Mouse (Mus musculus) spleen, postnatal 4 days (tissue): Measurements from ENCODE around the gene Bhlhe40.

Experiments used
- DNase-seq, 2 experiments: peaks; one replicate each; pipeline ENCODE4 v3.0.0; 2022; ENCODE audit warnings: low spot score in 2 of 2

The Bhlhe40 gene

DNA sequence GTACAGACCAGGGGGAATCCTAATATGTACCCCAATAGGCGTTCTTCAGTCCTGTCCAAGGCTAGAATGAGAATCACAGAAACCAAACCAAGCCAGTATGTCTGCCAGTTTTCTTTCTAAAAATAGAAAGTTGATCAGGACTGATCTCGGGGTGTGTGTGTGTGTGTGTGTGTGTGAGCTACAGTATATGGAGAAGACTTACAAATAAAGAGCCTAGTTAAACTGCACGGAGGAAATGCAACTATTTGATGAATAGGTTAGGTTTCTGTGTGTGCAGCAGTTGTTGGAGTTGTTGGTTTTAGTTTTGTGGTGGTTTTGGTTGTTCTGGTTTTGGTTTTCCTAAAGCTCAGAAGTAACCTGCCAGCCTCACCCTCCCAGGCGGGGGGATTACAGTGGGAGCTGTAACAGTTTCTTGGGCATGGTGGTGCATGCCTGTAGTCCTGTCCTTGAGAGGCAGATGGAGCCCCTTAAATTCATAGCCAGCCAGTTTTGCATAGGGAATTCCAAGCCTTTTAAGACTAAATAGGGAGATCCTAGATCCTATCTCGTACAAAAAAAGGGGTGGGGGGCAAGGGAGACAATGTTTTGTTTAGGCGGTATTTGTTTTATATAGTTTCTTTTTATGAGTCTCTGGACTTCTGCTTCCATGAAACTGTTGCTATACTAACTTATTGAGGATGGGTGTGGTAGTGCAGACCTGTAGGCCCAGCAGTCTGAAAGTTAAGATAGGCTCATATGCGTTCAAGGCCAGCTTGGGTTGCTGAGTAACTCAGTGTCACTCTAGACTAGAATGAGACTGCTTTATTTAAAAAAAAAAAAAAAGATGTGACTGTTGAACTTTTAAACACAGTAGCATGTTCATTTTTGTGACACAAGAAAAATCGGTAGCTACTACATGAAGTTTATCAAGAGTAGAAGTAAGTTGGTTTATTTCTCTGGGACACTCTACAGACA lies 3.1 kb downstream of the Bhlhe40 start:
- no peak for DNase-seq

DNA sequence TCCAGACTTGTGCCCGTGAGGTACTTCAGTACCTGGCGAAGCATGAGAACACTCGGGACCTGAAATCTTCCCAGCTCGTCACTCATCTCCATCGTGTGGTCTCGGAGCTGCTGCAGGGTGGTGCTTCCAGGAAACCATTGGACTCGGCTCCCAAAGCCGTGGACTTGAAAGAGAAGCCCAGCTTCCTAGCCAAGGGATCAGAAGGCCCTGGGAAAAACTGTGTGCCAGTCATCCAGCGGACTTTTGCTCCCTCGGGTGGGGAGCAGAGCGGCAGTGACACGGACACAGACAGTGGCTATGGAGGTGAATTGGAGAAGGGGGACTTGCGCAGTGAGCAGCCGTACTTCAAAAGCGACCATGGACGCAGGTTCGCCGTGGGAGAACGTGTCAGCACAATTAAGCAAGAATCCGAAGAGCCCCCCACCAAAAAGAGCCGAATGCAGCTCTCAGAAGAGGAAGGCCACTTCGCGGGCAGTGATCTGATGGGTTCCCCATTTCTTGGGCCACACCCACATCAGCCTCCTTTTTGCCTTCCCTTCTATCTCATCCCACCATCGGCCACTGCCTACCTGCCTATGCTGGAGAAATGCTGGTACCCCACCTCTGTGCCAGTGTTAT lies 4.2 kb downstream of the Bhlhe40 start:
- DNase-seq = no peak

DNA sequence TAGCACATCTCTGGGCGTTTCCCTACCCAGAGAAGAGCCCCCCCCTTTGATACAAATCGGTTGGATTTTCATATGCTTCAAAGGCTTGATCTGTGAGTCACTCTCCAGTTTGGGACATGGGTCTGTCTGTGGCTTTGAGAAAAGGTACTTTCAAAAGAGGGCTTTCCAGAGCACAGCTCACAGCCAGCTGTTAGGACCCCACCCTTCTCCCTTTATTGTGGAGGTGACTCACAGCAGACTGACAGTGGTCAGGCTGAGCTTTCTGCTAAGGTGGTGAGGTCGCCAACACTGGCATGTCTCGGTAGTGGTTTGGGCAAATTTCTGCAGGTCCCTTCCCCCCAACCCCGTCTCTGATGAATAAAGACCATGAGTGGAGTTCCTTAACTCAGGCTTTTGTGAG lies 5.2 kb downstream of the Bhlhe40 start:
- DNase-seq = no peak

DNA sequence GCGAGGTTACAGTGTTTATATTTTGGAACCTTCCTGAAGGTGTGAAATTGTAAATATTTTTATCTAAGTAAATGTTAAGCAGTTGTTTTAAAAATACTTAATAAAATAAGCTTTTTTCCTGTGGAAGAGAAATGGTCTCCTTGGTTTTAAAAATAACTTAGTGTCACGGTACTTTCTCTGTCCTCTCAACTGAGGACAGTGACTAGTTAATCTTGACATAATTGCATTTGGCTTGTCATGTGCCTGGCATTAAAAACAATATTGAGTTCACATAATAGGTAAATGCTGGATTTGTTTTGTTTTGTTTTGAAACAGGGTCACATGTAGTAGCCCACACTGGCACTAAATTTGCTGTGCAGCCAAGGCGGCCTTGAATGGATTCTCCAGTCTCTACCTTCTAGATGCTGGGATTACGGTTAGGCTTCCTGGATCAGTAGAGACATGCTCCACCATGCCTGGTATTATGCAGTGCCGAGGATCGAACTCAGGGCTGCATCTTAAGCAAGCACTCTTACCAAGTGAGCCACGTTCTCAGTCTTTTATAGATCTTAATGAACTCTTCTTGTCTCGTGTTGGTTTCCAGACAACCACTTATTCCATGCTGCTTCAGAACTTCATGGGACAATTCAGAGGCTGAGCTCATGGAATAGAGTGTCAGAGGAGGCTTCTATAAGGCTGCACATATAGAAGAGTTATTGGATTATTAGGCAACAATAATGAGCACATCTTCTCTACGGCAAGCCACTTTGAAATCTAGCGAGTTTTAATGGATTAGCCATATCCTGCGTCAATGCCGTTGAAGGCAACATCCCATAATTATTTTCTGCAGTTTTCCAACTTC lies 6.4 kb downstream of the Bhlhe40 start:
- no peak for DNase-seq

DNA sequence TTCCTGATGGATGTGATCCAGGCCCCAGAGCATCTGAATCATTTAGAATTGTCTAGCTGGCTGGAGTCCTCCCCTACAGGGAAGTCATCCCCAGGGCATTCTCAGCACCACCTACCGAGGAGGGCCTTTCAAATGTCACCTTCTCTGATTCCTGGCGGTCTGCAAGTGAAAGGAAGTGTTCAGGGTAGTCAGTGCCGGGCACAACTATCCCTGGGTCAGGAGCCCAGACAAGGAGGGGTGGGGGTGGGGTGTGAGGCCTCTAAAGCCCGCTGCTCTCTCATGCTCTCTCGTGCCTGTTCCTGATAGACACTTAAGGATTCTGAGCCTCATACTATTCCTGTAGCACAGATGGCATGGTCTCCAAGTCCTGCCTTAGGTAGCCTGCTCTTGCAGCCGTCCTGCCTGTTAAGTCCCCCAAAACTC lies 7.2 kb downstream of the Bhlhe40 start:
- no peak for DNase-seq

DNA sequence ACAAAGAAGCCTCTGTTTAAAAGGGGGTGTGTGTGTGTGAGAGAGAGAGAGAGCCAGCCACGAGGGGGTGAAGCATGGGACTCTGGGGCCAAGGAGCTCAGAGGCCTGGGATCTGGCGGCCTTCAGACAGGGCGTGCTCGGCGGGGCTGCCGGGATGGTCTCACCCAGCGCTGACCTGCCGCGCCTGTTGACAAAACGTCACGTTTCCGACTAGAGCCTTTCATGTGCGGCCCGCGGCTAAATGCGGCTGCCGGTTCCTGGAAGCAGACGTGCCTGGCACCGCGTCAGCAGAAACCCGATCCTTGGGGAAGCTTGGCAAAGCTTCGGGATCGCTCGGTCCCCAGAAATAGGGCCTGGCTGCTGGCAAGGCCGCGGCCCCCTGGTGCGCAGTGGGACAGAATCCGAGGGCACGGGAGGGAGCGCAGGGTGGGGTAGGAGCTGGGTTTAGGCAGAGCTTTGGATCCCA lies 7.9 kb downstream of the Bhlhe40 start:
- peak in 1 of 2 experiments; percentile 22 for DNase-seq

DNA sequence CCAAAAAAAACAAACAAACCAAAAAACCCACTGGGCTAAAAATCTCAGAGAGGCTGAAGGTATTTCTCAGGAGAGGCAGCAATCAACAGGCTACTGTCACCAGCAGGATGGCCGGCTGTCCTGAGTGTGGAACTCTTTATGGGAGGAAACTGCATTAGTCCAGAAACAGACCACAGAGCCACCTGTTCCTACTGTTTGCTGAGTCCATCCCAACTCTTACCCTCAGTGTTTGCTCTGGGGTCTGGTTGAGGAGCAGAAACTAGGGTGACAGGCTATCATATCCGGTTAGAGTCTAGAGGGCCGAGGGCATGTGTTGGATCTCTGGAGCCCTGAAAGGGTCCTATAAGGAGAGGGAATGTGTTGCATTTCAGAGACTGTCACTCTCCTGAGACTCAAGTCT lies 9.8 kb downstream of the Bhlhe40 start:
- no peak for DNase-seq

DNA sequence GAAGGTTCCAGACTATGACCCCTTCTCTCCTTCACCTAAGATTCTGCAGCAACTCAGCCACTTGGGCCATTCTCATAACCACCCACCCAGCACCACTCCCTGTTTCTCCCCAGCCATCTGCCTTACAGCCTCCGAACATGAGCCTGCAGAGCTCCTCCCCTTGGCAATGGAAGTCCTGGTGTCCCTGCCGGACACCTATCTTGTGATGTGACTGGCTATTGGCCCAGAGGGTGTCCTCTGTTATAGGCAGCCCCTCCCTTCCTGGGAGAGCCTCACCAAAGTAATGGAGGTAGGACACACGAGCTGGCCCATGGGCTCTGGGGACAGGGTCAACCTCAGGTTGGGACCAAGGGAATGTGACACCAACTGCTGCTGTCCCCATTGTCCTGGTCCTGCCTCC lies 10.4 kb downstream of the Bhlhe40 start:
- no peak for DNase-seq

DNA sequence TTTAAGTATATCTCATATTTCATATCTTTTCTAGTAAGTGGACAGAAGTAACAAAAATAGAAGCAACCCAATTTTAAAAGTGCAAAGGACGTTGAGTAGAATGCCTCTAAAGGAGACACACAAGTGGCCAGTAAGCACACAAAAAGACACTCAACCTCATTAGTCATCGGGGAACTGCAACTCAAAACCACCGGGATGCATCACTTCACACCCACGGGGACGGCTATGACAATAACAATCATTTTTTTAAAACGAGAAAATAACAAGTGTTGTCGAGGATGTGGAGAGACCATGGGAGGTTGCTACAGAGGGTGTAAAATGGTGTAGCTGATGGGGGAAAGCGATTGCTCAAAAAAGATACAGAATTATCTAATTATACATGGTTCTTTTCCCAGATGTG lies 11.7 kb downstream of the Bhlhe40 start:
- no peak for DNase-seq

DNA sequence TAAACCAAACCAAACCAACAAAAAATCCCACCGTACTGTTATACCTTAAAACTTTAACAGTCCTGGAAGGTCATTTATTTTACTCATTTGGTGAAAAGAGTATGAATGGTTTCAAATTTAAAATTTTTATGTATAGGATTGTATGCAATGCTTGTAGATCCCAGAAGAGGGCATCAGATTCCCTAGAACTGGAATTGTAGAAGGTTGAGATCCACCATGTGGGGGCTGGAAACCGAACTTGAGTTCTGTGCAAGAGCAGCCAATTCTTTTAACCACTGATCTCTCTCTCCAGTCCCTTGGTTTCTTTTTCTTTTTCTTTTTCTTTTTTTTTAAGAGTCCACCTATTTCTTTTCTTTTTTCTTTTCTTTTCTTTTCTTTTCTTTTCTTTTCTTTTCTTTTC lies 13.8 kb downstream of the Bhlhe40 start:
- DNase-seq = no peak

DNA sequence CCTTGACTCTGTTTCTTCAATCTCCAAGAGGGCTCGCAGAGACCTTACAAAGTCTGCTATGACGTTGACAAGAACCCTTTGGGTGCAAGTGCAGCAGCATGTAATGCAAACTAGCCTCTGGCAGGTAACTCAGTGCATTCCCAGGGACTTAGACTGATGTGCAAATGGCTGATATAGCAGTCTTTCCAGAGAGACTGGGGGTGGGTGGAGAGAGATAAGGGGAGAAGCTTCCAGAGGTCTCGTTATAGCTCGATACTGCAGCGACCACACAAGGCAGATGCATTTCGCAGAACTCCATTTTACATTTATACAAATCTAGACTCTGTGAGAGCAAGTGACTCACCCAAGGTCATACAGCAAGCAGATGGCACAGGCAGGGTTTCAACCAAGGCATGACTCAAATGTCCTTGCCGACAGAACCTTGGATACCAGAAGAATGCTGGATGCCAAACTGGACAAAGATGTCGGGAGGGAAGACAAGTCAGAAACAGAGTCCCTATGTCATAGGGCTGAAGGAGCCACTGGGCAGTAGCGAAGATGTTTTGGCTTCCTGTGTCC lies 16.4 kb downstream of the Bhlhe40 start:
- DNase-seq = no peak

DNA sequence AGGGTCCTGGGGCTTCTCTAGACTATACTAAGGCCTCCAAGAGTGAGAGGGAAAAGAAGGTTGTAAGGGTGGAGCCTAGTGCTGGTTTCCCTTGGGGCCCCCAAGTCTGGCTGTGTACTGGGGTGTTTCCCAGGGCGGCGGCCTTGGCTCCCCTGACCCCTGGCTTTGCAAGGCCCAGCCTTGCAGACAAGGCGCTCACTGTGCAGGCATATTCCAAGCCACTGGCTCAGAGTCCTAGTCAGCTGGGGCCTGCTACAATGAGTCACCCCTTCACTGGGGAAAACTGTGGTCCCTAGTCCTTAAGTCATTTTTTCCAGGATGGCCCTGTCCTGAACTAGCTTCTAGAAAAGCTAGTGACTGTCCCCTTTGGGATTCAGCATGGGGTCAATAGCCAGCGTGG lies 17.3 kb downstream of the Bhlhe40 start:
- DNase-seq = no peak

DNA sequence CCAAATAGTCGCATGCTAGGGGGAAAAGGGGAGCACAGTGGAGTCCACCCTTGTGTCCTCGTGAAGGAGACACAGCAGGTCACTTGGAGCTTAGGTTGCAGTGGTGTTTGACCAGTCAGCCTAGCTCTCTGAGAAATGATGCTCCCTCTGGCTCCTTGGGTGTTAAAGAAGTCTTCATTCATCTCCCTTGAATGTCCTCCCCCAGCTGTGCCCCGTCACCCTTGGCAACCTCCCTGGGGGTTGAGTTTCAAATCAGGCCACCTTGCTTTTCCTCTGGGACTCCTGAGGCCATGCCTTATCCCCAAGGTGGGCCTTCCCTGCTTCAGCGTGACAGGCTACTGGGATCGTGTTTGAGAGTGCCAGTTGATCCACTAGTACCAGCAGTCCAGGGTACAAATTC lies 17.8 kb downstream of the Bhlhe40 start:
- no peak for DNase-seq

DNA sequence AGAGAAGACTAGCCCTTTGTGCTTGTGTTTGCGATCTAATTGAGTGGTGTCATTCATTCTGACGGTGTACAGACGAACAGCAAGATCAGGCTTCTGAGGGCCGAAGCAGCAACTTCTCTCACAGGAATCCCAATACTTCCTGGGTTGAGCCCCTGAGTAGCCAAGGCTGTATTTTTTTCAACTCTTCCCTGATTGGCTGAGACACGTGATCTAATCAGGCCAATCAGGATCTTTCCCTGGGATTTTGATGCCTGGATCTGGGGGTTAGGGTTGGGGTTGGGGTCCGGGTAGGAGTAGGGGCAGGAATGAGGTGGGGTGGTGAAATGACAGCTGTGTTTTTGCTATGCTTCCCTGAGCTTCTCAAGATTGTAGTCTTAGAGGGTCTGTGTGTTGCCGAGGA lies 20.1 kb downstream of the Bhlhe40 start:
- no peak for DNase-seq

DNA sequence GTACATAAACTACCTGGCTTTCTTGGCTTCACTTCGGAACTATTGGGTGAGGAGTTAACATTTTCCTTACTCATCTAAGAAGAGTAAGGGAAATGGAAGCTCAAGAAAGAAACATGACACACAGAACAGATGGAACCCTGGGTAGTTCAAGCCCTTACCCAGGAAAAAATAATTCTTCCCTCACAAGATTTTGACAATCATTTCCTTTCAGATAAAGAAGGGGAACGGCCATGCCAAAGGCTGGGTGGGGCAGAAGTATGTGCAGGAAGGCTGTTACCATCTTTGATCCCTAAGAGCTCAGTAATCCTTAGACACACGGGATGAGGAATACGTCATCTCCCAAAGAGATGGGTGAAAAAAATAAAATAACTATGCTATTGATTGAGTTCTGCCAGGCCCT lies 20.7 kb downstream of the Bhlhe40 start:
- no peak for DNase-seq

DNA sequence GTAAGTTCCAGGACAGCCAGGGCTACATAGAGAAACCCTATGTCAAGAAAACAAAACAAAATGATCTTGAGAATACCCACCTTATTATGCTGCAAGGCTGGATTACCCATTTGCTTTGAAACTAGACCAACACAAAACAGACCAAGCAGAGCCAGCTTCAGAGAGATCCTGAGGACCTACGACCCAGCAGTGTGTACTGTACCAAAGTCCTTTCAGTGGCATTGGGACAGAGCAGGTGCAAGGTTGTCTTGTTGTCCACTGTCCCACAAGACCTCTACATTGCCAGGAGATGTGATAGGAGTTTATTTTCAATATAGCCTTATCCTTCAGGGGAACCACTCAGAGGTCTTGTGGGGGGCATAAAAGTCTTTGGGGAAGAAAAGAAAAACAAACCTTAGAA lies 22.7 kb downstream of the Bhlhe40 start:
- no peak for DNase-seq

DNA sequence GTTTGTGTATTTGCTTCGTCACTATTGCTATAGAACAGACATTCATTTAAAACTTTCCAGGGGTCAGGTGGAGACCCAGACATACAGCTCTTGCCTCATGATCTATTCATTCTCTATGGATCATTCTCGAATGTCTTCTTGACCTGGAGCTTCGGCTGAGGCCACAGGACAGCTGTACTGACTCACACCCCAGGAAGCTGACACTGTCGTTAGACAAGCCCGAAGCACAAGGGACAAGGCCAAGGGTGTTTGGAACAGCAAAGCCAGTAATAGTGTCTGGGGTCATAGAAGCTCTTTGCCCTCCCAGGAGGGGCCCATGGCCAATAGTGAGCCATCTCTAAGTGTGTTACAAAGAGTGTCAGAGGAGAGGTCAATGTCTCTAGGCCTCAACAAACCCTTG lies 24.0 kb downstream of the Bhlhe40 start:
- DNase-seq = no peak

DNA sequence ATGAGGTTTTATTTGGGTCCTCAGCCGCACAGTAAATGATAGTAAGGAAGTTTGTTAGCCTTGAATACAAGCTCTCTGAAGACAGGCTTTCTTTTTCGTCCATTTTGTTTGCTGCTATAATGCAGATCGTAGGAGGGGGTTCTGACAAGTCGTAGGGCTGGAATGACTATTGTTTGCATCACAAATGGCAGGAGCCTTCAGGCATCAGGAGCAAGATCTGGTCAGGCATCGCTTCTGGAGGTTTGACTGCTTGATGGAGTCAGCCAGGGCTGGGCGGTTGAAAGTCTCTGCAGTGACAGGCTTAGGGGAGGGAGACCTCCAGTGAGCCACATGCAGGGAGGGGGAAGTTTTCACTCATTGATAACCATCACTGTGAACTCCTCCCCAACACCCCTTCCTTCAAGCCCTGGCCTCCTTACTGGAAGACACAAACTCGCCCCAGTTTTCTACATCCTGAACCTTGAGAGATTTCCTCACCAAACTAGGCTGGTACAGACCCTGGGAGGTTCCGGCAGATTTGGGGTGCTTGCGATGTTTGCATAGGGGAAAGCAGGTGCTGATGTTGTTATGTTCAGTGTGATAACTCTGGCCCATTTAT lies 25.4 kb downstream of the Bhlhe40 start:
- no peak for DNase-seq

DNA sequence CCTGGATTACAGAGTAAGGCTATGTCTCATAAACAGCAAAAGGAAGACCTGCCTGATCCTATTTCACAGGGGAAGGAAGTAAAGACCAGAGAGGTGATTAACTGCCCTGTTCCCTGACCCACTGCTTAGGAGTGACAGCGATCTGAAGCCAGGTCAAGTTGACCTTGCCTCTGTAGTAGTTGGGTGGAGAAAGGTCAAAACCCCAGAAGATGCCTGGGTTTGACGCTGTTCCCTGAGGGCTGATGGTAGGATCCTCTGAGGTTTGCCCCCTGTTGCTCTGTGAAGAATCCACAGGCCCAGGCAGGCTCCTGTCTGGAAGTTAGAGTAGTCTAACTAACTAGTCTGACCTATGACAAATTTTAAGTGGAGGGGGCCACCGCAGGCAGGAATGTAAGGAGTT lies 26.5 kb downstream of the Bhlhe40 start:
- no peak for DNase-seq

DNA sequence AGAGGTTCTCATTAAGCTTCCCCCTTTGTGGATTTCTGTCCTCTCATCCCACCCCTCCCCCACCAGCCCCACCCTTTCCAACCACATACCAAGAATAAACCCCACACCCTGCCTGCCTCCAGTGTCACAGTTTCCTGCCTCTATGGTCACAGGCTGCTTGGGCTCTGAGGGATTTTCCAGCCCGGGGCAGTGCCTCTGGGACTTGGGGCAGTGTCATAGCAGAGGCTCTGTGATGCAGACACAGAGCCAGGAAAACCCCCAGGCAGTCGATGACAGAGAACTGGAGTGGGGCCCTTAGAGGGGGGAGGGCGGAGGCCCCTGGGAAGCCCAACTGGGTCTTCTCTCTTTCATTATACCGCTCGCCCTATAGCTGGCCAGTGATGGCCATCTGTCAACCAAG lies 27.9 kb downstream of the Bhlhe40 start:
- no peak for DNase-seq

DNA sequence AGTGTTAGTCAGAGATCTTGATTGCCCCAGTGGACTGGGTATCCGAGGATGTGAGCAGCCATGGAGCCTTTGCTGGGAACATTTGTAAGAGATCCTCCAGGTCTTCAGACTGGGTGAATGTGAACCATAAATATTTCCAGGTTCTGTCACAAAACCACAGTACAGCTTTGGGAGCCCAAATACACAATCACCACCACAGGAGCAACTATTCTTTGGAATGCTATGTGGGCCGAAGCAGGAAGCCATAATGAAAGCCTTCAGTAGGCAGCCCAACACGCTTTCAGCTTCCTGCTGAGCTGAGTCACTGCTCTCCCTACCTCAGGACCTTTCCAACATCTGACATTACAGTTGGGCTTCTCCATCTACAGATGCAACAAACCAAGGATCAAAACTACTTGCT lies 32.6 kb downstream of the Bhlhe40 start:
- no peak for DNase-seq
